Mouse (Mus musculus) CH12.LX (cell line): ENCODE measurements at regions not wholly inside any gene's neighbourhood (a gene's known extent, or its start where the extent isn't known, plus 50 kb on each side); places are given as distances from the start of the nearest gene placed in this dataset.

Experiments used
- CTCF ChIP-seq, 2 experiments: IDR thresholded peaks in 1 of 2; conservative IDR thresholded peaks in 1 of 2; 2 replicates each; pipeline ENCODE4 v1.5.1; 2011 to 2012; ENCODE audit warnings: low read depth in 2 of 2, low read length in 2 of 2, improper control_type of control experiment in 1 of 2, inconsistent platforms in 1 of 2, mild to moderate bottlenecking in 1 of 2, moderate library complexity in 1 of 2
- MEF2A ChIP-seq: IDR thresholded peaks from 2 replicates; pipeline ENCODE4 v1.6.1; 2014; ENCODE audit warnings: low read depth, mild to moderate bottlenecking, inconsistent platforms, low read length, improper control_type of control experiment, borderline replicate concordance
- POLR2A ChIP-seq: IDR thresholded peaks from 2 replicates; pipeline ENCODE4 v1.6.1; 2011; ENCODE audit warnings: low read depth, mild to moderate bottlenecking, improper control_type of control experiment, low read length
- POLR2AphosphoS2 ChIP-seq: IDR thresholded peaks from 2 replicates; pipeline ENCODE4 v1.6.1; 2011; ENCODE audit warnings: low read depth, low read length, improper control_type of control experiment
- RCOR1 ChIP-seq: conservative IDR thresholded peaks from 2 replicates; pipeline ENCODE4 v1.6.1; 2012; ENCODE audit warnings: low read depth, mild to moderate bottlenecking, inconsistent platforms, low read length, improper control_type of control experiment
- TBP ChIP-seq: conservative IDR thresholded peaks from 2 replicates; pipeline ENCODE4 v1.6.1; 2011; ENCODE audit warnings: low read depth, low read length, improper control_type of control experiment
- UBTF ChIP-seq: IDR thresholded peaks from 2 replicates; pipeline ENCODE4 v1.6.1; 2012; ENCODE audit warnings: low read depth, mild to moderate bottlenecking, inconsistent platforms, low read length, improper control_type of control experiment, moderate library complexity
- ZKSCAN1 ChIP-seq: IDR thresholded peaks from 2 replicates; pipeline ENCODE4 v1.6.1; 2012; ENCODE audit warnings: low read depth, inconsistent platforms, low read length, improper control_type of control experiment, borderline replicate concordance

- TF ChIP-seq CTCF (conservative IDR thresholded peaks at IDR 0.05 in 1 of 2, IDR thresholded peaks at IDR 0.05 in 1 of 2; ENCODE audit: low read depth in 2 of 2, low read length in 2 of 2) (no peak), ZKSCAN1 (no peak), UBTF (no peak), MEF2A (no peak), TBP (no peak), POLR2A (no peak), RCOR1 (no peak), POLR2AphosphoS2 (no peak)
Observed at GRCm38 (mm10) chr17:49172800-49173150, 240.6 kb downstream of the Lrfn2 start.
